Mouse (Mus musculus) monocyte, adult 5-6 weeks (primary cell): ENCODE data around the gene Erich6b. TPM values are rescaled to one million over a fixed set of nuclear protein-coding genes. Genes with fewer than 3 reads are reported as not detected.

Source experiments
- ATAC-seq: fragments of 153-309, 156-312 bp; replicated peaks from 2 replicates; pipeline ENCODE4 v1.8.0; 2017; ENCODE audit warnings: mild to moderate bottlenecking; ENCODE audit not compliant: low TSS enrichment, insufficient number of reproducible peaks, severe bottlenecking, poor library complexity, low FRiP score
- total RNA-seq: library from RNA; stranded (forward); fragments of 200-1000, 200-491, 200-594 nt; gene quantifications from 3 replicates; pipeline ENCODE4 v1.2.3, GENCODE M21; 2017

Gene Erich6b
- total RNA-seq, 1 experiment from 2014 or later, result not detected

DNA sequence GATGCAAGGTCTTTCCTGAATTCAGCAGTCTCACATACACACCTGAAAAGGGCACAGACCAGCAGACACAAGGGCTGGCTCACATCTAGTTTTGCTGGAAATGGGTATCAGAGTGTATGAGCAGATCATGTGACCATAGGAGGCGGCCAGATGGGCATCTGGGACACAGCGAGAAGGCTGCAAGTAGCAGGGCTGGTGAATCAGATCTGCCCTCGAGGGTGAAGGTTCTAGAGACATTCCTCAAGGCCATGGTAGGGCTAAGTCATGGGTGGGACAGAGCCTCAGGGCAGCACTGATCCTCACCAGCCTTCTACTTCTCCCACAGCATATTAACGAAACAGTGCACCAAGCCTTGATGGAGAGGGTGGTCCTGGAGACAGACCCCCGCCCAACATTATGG, 54.0 kb downstream of the Erich6b start:
- no peak for ATAC-seq

DNA sequence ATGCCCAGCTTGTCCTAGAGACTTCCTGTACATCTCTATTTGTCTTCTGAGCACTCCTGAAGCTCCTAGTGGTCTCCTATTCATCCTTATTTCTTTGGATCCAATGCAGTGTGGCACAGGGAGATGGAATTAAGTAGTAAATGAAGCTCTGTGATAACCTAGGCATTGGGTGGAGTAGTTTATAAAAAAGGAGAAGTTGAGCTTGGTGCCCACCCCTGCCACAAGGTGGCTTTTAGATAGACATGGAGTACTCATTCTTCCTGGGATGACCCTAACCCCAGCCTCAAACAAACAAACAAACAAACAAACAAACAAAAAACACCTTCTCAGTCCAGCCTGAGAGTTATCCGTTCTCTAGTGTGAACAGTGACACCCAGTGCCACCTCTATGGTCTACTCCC, 55.9 kb downstream of the Erich6b start:
- ATAC-seq, result no peak

DNA sequence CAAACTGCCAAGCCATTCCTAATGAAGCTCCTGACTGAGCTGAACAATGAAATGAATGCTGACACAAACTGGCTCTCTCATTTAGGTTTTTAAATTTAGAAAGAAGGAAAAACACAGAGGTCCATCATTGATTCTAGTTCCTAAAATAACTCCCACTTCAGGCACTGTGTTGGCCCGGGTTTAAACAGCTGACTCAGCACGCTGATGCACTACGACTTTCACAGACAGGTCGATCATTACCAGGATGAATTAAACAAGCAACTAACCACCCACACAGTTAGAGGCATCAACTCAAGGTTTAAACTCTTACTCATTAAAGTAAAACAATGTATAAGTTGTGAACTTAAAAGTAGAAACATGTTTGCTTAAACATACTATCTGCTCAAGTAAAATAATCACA, 64.6 kb downstream of the Erich6b start:
- no peak for ATAC-seq

DNA sequence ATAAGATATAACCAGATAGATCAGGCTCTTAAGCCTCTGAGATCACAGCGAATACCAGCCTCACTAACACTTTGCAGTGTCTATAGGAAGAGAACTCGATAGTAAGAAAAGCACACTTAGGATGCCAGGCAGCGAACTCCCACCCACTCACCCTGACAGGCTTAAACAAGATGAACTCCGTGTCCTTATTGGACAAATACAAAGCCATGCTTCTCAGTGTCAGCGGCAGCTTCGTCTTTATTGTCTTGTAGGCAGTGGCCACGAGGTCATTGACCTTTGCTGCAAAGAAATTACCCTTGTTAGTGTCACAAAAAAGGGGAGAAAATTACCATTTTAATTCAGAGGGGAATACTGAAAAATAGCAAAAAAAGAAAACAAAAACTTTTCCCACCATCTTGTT, 65.7 kb downstream of the Erich6b start:
- ATAC-seq, result no peak

DNA sequence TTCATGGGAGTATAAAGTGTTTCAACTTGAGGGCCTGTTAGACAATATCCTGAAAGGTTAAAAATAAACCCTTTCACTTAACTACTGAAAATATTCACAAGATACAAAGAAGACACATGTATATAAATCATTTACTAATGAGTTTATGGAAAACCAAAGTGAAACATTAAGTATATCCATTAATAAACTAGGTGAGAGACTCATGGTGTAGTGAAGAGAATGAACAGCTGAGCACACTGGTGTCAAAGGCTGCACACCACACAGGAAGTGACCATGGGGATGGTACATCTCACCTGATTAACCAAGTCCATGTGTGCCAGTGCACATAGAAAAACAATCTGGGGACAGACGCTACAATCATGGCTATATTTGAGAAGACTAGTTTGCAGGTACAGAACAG, 66.9 kb downstream of the Erich6b start:
- no peak for ATAC-seq

DNA sequence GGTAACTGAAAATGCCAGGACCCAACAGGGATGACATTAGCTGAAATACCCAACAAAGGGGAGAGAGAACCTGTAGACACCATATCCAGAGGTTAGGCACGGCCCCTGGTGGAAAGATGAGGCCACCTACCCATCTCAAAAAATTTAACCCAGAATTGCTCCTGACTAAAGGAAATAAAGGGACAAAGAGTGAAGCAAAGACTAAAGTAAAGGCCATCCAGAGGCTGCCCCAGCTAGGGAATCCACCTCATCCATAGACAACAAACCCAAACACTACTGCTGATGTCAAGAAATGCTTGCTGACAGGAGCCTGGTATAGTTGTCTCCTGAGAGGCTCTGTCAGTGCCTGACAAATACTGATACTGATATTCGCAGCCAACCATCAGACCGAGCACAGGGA, 69.7 kb downstream of the Erich6b start:
- no peak for ATAC-seq

DNA sequence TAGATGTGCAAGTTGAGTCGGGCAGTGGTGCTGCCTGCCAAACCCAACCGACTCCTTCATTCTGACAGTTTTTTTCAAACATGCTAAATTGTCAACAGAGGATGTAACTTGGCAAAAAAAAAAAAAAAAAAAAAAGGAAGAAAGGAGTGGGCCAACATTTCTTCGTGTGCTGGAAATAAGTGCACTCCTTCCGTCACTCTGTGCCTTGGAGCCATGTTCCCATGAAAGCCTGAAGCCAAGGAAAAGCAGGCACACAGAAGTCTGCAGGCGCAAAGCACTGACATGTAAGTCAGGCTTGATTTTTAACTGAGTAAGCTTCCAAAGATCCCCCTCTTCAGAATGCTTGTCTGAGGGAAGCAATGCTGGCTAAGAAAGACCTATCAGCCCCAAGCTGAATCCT, 70.6 kb downstream of the Erich6b start:
- ATAC-seq, result no peak

DNA sequence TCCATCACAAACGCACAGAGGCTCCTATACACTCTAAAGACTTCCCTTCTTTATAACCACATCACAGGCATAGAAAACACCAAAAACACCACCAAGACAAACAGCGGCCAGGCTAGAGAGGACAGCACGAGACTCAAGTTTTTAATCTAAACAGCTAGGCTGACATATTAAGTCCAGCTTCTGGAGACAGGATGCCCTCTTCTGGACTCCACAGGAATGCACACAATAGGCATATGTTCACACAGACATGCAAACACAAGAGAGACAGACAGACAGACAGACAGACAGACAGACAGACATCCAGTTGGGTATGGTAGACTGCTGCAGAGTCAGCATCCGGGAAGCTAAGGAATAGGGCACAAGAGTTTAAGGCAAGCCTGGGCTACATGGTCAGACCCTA, 71.6 kb downstream of the Erich6b start:
- no peak for ATAC-seq

DNA sequence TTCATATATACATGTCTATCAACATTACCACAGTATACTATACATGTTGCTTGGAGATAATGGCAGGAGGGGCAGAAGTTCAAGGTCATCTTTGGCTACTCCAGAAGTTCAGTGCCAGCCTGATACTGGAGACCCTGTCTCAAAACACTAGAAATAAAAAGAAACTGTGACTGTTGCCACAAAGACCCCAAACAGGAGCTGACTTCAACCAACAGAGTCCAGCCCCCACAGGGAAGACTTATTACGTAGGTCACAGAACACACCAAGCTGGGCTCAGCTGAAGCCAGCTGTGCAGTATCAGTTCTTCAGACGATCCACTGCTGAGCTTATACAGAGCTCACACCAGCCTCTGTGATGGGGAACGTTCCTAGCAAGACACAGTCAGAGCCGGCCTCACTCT, 74.4 kb downstream of the Erich6b start:
- ATAC-seq, result no peak

Other genes with a start within 250 kb of the Erich6b start
- gene Siah3, start 186.3 kb upstream of the Erich6b start, total RNA-seq, result not detected in 3 replicates
- 4.4 TPM in 1 of 3 replicates, not detected in the others for gene Spert, start 49.1 kb upstream of the Erich6b start, total RNA-seq
- 30.0 to 44.2 TPM (median 41.3 TPM) in 3 replicates for gene Cog3, start 112.3 kb downstream of the Erich6b start, total RNA-seq
- 22.8 to 36.1 TPM (median 24.3 TPM) in 3 replicates for gene Slc25a30, start 144.8 kb downstream of the Erich6b start, total RNA-seq
- 1,522 to 2,093 TPM (median 2,001 TPM) in 3 replicates for gene Tpt1, start 202.8 kb downstream of the Erich6b start, total RNA-seq